Mouse (Mus musculus) C2C12 (cell line): ENCODE measurements around the gene Nrg4. TPM values are rescaled to one million over a fixed set of nuclear protein-coding genes. Genes with fewer than 3 reads are reported as not detected.

ENCODE experiments used
- H3K27me3 ChIP-seq: one replicate; pipeline ENCODE4 v1.6.1; 2011; ENCODE audit not compliant: control insufficient read depth, insufficient read depth, insufficient read length
- H3K36me3 ChIP-seq: one replicate; pipeline ENCODE4 v1.6.1; 2011; ENCODE audit not compliant: control insufficient read depth, insufficient read depth
- H3K4me3 ChIP-seq: one replicate; pipeline ENCODE4 v1.5.1; 2011; ENCODE audit warnings: mild to moderate bottlenecking, control low read depth; ENCODE audit not compliant: poor library complexity, insufficient read depth, severe bottlenecking
- H3K79me2 ChIP-seq: one replicate; pipeline ENCODE4 v1.6.1; 2011; ENCODE audit not compliant: control insufficient read depth, insufficient read depth
- H3K79me3 ChIP-seq: one replicate; pipeline ENCODE4 v1.6.1; 2011; ENCODE audit warnings: low read depth, control low read depth
- H3ac ChIP-seq: one replicate; pipeline ENCODE3; 2011; ENCODE audit warnings: low read depth; ENCODE audit not compliant: control insufficient read depth, insufficient read length
- CEBPB ChIP-seq: IDR thresholded peaks from one replicate; pipeline ENCODE4 v1.6.1; 2011; ENCODE audit warnings: low read depth, mild to moderate bottlenecking, control low read depth, moderate library complexity
- CTCF ChIP-seq: IDR thresholded peaks from one replicate; pipeline ENCODE4 v1.5.1; 2011; ENCODE audit not compliant: control insufficient read depth, insufficient read depth, insufficient read length
- FOSL1 ChIP-seq: IDR thresholded peaks from one replicate; pipeline ENCODE4 v1.8.0; 2011; ENCODE audit warnings: mild to moderate bottlenecking, low read length; ENCODE audit not compliant: poor library complexity, insufficient read depth, severe bottlenecking
- MAX ChIP-seq: IDR thresholded peaks from one replicate; pipeline ENCODE4 v1.6.1; 2011; ENCODE audit warnings: mild to moderate bottlenecking, control low read depth
- MYOD1 ChIP-seq: IDR thresholded peaks from one replicate; pipeline ENCODE4 v1.6.1; 2011; ENCODE audit warnings: low read depth; ENCODE audit not compliant: control insufficient read depth, insufficient read length
- MYOG ChIP-seq: IDR thresholded peaks from one replicate; pipeline ENCODE4 v1.6.1; 2011; ENCODE audit not compliant: control insufficient read depth, insufficient read length; ENCODE audit errors: extremely low read depth
- USF1 ChIP-seq: IDR thresholded peaks from one replicate; pipeline ENCODE4 v1.6.1; 2011; ENCODE audit warnings: low read depth, mild to moderate bottlenecking, control low read depth, moderate library complexity
- polyA plus RNA-seq: library from polyadenylated mRNA; unstranded; fragments of >200 nt; fragmentation: generic; extraction: Trizol; gene quantifications from one replicate; pipeline ENCODE4 v1.2.1, GENCODE M21; 2012; ENCODE audit warnings: missing spikeins

Gene Nrg4
- polyA plus RNA-seq, 1 experiment: 0.15 TPM

DNA sequence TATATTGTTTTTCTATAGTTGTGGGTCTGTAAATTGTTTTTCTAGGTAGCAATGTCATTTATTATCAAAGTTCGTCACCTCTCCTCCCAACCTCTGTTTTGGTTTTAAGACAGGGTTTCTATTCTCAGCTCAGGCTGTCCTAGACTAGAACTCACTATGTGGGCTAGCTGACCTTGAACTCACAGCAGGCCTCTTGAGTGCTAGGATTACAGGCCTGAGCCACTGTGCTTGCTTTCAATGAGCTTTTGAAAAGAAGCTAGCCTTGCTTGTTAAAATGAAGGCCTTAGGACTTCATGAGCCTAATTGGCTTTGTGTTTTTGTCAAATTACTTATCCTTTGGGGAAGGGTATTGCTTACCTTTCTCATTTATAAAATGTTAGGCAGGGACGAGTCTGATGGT lies 152.4 kb downstream of the Nrg4 start:
- no peak for TF ChIP-seq MYOG
- TF ChIP-seq MYOD1: no peak
- TF ChIP-seq FOSL1: no peak
- TF ChIP-seq CTCF: no peak
- no peak for TF ChIP-seq USF1
- TF ChIP-seq CEBPB: no peak
- TF ChIP-seq MAX: no peak

DNA sequence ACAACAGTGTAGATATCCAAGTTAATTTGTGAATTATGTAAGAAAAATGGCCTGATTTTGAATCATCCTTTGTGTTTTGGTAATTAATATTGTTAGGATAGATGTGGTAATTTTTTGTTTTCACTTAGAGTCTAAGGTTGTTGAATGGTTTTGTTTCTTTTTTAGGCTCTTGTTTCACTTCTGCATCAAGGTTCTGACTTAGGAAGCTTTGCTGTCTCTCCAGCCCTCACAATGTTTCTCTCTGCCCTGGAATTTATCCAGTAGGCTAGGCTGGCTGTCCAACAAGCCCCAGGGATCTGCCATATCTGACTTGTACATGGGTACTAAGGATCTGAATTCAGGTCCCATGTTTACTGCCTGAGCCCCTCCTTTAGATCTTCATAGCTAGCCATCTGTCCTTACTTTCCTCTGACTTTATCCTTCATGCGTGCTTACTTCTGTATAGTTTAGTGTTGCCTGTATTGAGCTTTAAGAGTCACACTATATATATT lies 154.4 kb downstream of the Nrg4 start:
- Histone ChIP-seq H3K36me3 (peaks cover 25% of the 10 kb centered on the region), H3ac (no peak overlapping the region), H3K27me3 (no peaks in the 10 kb centered on the region), H3K79me3 (peaks cover 2% of the 10 kb centered on the region), H3K79me2 (peaks cover 6% of the 10 kb centered on the region), H3K4me3 (no peak overlapping the region)
- TF ChIP-seq CEBPB (no peak), USF1 (no peak), MYOD1 (no peak), MAX (no peak), MYOG (no peak), CTCF (no peak), FOSL1 (no peak)

More for the DNA sequence above, 152.4 kb downstream of the Nrg4 start:
- Histone ChIP-seq H3K27me3 (no peaks in the 10 kb centered on the region), H3K4me3 (no peak overlapping the region), H3ac (no peak overlapping the region), H3K79me3 (peaks cover 2% of the 10 kb centered on the region), H3K79me2 (peaks cover 6% of the 10 kb centered on the region), H3K36me3 (peaks cover 19% of the 10 kb centered on the region)

DNA sequence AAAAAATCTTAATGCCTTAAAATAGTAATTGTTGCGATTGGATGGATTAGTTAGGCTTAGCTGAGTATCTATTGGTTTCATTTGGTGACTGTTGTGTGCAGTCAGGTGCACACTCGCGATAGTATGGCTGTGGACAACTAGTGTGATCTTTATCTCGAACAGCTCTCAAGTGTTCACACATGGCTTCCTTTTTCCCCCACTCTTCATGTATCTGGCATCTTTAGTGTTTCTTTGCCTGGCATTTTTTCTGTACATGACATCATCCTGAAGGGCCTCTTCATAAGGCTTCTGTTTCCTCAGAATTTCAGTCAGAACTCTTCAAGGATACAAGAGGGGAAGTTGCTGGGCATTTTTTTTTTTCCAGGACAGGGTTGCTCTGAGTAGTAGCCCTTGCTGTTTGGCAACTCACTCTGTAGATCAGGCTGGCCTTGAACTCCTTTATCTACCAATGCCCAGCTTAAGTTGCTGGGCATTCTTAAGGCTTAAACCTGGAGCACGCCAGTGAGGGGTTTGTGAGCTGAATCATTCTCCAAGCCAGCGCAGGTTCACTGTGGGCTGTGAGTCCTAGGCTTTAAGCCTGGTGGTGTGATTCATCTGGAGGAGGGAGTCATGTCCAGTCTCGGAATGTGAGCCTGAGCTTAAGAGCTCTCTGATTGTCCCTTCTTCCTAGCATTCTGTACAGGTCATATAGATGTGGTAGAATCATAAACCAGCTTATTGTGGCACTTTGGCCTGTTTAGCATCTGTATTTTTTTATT lies 155.8 kb downstream of the Nrg4 start:
- Histone ChIP-seq H3K36me3 (peaks cover 22% of the 10 kb centered on the region), H3K79me3 (peaks cover 2% of the 10 kb centered on the region), H3K4me3 (no peak overlapping the region), H3K27me3 (no peaks in the 10 kb centered on the region), H3ac (no peak overlapping the region), H3K79me2 (peaks cover 6% of the 10 kb centered on the region)
- TF ChIP-seq FOSL1 (no peak), CTCF (no peak), USF1 (no peak), MAX (no peak), MYOD1 (no peak), CEBPB (no peak), MYOG (no peak)

Other genes with a start within 250 kb of the Nrg4 start
- 6.3 TPM for gene Ube2q2, start 178.0 kb downstream of the Nrg4 start, polyA plus RNA-seq
- 26.5 TPM for gene Fbxo22, start 117.9 kb downstream of the Nrg4 start, polyA plus RNA-seq
- not detected for gene Tmem266, start 69 bp upstream of the Nrg4 start, polyA plus RNA-seq
- gene Etfa, start 185.4 kb upstream of the Nrg4 start, polyA plus RNA-seq: 87.7 TPM
- gene Isl2, start 211.8 kb upstream of the Nrg4 start, polyA plus RNA-seq: 4.8 TPM